Mouse (Mus musculus) adrenal gland, postnatal 4 days (tissue): ENCODE results near the gene Abhd12. TPM values are rescaled to one million over a fixed set of nuclear protein-coding genes. Genes with fewer than 3 reads are reported as not detected.
"Not testable (repeated sequence)": the region's sequence is repeated elsewhere in the genome, so short reads cannot be mapped to it uniquely, and the experiment has no call there.

Experiments
- DNase-seq, 2 experiments: peaks; one replicate each; pipeline ENCODE4 v3.0.0; 2021 to 2022; ENCODE audit warnings: low spot score in 2 of 2, mixed read lengths in 2 of 2
- total RNA-seq, 2 experiments: library from RNA; stranded (reverse); gene quantifications; 2 replicates each; pipeline ENCODE4 v1.2.3; 2021

Gene Abhd12
- total RNA-seq, 2 experiments from 2014 or later = 52.0 to 52.8 TPM

DNA sequence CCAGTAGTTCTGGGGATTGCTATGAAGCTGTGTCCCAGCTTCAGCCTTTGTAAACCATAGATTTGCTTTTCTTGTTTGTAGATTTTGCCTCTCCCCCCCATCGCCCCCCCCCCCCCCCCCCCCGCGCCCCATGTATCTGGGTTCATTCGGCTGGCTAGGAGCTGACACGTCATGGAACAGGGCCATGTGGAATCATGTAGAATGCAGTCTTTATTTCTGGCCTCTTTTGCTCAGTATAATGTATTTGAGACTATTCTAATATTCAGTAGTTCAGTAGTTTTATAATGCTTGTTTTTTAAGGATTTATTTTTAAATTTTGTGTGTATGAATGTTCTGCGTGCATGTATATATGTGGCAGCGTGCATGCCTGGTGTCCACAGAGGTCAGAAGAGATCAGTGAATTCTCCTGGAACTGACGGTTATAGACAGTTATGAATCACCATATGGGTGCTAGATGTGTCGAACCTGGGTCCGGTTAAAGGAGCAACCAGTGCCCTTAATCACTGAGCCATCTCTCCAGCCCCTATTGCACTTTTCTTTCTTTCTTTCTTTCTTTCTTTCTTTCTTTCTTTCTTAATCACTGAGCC, 5.8 kb upstream of the Abhd12 start:
- DNase-seq = no peak

DNA sequence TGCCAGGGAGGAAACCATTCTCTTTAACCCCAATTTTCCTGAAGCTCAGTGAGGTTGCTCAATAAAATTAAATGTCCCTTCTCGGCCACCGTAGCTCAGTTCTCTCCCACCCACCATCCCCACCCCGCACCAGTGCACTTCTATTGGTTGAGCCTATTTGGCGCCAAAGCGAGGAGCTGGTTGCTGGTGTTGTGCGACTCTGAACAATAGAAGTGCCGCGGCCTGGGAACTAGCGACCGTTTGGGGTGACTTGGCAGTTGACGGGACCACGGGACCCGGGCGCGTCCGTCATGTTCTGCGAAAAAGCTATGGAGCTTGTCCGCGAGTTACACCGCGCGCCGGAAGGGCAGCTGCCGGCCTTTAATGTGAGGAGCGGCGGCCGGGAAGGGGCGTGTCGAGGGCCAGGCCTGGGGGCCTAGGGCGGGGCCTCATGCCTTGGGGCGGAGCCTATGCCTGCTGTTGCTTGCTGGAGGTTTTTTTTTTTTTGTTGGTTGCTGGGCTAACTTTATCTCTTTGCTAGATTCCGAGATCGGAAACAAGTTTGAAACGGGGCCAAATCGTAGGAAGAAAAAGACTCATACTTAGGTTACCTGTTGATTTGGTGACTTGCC, 5.0 kb upstream of the Abhd12 start:
- DNase-seq = peak; percentile 75 to 90

DNA sequence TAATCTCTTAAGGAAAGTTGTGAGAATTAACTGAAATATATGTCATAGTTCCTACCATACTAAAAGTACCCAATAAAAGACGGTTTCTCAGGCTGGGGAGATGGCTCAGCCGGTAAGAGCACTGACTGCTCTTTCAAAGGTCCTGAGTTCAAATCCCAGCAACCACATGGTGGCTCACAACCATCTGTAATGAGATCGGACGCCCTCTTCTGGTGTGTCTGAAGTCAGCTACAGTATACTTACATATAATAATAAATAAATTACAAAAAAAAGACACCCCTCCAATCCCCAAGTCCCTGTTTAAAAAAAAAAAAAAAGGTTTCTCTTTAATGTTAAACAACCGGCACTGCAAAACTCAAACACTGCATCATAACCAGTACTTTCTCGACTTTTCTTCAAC, 4.3 kb upstream of the Abhd12 start:
- not testable (repeated sequence) for DNase-seq

DNA sequence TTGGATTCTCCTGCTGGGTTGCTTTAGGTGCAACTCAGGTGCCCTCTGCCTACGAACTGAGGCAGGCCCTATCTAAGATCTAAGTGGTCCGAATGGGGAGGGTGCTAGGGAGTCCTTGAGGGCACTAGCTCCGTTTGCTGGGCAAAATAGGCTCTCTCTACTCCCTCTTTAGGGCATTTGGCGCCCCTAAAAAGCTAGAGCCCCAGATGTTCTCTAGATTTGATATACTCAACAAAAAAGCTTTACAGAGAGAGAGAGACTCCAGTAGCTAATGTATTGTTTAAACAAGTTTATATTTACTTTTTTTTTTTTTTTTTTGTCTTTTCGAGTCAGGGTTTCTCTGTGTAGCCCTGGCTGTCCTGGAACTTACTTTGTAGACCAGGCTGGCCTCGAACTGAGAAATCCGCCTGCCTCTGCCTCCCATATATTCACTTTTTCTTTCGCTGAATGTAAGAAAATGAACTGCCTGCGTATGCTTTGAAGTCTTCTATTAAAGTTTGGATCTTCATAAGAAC, 452 bp upstream of the Abhd12 start, which contains the start of gene Gins1:
Gene Gins1, plus strand, starts transcription at position 465 of the 515 bp plus-strand sequence.
- DNase-seq = no peak

DNA sequence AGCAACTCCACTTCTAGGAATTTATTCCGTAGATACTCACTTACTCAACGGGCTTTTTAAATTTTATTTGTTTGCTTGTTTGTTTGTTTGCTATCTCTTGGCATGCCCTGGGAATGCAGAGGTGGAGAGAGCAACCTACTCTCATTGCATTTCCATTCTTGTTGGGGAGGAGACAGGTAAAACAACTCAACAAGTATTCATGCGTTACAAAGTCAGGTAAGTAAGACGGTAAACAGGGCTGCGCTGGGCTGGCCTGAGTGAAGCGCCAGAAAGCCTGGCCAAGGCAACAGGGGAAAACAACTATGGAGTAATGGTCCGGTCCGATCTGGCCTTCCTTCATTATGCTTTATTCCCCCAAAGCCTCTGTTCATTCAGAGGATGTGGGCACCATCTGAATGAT, 2.2 kb downstream of the Abhd12 start:
- no peak for DNase-seq

DNA sequence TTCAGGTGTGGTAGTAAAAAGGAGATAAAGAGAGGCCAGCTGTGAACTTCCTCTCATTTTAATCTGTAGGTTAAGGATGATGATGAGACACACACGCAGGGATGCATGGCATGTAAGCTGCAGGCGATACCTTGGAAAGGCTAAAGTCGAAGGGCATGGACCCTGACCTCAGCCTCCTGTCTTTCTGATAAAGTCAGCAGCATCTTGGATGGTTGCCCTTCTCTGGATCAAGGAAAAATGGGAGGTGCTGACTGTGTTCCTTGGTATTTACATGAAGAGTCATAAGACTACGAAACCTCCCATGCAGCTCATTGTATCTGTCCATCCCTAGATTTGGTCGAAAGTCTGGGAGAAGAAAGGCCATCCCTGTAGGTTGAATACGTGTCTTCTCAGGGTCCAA, 4.2 kb downstream of the Abhd12 start:
- no peak for DNase-seq

DNA sequence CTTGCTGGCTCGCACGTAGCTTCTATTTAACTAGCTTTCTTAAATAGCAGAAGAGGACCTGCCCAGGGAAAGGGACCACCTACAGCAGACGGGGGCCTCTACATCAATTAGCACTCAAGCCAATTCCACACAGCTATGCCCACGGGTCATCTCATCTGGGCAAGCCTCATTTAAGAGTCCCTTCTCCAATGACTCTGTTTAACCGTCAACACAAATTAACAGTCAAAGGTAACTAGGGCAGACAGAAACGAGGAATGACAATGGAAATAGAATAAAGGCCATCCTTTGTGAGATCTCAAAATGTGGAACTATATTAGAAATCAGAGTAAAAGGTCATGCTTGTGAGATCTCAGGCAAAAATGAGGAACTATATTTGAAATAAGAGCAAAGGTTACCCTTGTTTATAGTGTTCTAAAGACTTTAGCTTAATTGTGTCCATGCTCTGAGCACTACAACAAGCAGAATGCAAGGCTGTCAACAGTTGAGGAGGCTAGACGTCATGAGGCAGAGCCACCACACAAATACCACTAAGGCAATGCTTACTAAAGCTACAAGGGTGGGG, 8.8 kb downstream of the Abhd12 start:
- DNase-seq = no peak

DNA sequence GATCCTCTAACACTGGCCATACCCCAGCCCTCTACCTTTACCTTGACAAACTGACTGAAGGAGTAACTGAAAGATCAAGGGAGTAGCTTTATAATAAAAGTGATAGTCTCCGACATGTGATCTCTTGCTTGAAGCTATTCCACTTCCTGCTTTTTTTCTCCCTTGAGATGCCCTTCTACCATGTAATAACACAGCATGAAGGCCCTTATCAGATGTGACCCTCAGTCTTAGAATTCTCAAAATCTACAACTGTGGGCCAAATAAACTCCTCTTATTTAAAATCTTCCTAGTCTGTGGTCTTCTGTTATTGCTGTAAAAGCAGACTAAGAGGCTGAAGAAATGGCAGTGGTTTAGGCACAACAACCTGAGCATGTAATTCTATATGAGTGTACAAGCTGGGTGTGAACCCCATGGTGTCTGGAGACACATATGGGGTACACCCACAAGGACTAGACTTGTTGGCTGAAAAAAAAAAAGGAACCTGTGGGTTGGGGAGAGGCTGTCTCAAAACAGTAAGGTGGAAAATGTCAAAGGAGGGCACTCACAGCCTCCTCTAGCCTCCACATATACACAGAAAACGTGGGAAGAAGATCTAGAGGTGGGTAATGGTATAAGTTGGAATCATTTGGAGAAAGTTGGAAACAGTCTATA, 9.8 kb downstream of the Abhd12 start:
- no peak for DNase-seq

DNA sequence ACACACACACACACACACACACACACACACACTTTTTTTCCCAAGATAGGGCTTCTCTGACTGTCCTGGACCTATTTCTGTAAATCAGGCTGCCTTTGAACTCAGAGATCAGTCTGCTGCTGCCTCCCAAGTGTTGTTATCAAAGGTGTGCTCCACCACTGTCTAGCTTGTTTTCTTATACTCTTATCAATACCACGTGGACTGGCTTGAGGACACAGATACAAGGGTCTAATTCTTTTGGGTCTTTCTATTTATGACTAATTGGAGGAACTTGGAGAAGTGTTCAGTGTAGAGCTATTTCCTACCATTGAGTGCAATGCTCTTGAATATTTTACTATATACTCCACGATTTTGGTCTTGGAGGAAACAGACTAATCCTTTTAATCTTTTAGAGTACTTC, 17.2 kb downstream of the Abhd12 start:
- DNase-seq = no peak

DNA sequence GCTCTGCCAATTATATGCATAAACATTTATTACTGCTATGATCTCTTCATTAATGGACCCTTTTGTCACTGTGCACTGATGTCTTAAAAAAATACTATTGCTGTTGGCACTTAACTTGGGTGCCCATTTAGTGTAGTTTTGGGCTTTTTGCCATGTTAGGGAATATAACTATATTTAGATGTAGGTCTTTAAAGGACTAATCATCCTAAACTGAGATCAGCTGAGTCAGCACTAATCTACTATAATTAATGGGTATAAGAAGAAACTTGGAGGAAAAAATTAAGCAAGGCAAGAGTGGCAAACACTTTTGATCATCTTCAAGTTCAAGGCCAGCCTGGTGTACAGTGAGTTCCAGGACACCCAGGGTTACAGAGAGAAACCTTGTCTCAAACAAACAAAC, 18.2 kb downstream of the Abhd12 start:
- no peak for DNase-seq

DNA sequence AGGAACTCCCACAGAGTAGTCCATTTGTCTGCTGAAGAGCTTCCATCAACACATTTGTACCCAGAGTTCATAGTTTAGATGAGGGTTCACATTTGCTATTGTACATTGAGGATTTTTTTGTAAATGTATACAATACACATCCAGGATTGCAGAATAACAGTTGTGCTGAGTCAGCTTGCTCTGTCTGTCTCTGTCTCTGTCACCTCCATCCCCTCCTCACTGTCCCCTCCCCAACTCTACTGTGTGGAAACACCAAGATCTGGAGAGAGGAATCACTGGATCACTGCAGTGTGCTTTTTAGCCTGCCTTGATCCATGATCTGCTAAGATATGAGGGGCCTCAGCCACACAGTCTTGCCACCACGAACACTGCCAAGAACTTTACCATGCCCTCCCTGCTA, 18.7 kb downstream of the Abhd12 start:
- no peak for DNase-seq

DNA sequence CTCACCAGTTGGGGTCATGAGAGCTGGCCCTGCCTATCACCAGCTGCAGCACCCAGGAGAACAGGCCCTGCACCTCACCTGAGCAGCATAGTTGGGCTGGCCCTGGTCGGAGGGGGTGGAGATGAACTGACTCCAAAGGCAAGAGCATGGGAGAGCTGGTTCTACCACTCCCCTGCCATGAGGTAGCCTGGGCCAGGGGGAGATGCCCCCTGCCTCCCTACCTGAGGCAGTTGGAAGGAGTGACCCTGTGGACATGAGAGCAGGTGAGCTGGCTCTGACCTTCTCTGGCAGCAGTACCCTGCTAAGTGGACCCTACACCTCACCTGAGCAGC, 19.8 kb downstream of the Abhd12 start:
- no peak for DNase-seq

DNA sequence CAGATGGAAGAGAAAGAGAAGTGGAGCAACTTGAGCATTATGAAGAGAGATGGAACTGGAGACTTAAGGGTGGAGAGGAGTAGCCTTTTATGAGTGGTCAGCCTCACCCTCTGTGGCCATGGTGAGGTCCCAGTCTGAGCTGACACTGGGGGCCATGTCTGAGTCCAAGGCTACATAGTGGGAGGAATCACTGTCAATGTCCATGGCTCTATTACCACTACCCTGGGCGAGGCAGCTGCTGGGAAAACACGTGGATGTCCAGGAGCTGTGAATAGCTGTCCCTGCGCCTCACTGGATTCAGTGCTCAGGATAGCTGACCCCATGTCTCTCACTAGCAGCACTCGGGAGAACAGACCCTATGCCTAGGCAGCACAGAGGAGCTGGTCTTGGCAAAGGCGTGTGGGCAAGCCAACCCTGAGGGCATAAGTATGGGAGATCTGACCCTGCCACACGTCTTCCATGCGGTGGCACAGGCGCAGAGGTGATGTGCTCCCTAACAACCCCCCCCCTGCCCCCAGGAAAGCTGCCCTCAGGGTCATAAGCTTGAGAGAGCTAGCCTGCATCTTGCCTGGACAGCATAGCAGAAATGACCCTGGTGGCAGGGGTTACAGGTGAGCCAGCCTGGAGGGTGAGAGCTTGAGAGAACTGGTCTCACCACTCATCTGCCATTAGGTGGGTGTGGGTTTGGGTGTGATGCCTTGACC, 20.3 kb downstream of the Abhd12 start:
- DNase-seq = no peak

DNA sequence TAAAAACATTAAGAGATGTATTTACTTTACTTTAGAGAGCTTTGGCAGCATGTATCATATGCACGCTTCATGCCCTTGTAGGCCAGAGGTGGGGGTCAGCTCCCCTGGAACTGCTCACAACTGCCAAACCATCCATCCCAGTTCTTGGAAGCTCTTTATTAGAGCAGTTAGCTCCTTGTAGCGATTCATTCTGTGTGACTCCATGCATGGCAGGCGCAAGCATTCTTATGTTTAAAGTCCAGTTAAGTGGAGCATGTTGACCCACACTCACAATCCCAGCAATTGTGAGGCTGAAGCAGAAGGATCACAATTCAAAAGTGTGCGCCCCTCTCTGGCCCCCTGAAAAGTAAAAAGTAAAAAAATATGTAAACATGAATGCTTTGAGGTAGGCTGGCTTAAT, 27.0 kb downstream of the Abhd12 start:
- DNase-seq = no peak

DNA sequence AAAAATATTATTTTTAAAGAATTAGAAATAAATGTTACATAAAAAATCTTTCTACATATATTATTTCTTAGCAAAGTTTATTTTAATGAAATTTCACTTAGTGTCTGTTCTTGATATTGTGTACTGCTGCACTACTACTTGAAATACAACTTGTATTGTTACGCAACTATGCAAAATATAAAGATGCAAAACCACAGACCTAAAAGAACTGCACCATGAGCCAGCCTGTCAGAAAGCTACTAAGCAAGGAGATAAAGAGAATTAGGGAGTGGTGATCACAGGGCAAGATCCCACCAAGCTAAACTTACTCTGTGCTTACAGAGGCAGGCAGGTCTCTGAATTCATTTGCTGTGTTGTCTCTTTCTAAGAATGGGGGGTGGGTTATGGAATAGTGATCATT, 29.3 kb downstream of the Abhd12 start:
- no peak for DNase-seq

DNA sequence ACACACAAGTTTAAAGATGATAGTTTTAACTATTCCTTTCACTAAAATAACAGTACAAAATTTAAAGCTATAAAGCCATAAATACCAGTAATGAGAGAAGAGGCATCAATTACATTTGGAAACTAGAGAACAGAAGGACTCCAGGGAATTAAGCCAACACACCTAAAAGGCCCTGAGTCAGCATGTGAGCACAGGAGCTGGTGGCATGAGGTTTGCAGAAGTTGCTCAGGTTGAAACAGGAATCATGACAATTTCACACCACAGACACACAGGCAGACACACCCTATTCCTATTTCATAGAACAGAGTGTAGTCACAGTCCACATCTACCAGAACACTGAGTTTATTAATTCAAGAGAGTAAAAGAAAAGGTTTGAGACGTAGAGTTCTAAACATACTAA, 30.0 kb downstream of the Abhd12 start:
- DNase-seq = no peak

DNA sequence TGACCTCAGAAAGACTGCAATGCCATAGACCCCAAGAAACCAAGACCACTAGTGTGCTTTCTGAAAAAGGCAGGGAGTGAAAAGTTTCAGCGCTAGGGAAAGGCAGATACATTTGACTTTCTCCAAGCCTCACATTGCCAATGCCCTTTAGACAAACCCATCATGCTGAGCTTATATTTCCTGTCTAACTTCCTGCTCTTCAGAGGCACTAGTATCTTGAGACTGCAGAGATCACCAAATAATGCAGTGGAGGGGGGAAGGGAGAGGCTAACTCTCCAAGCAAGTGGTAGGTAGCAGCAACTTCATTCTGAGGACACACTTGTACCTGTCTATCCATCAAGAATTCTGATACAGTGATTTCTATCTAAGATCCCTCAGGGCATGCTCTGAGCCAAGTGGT, 35.1 kb downstream of the Abhd12 start:
- DNase-seq = no peak

DNA sequence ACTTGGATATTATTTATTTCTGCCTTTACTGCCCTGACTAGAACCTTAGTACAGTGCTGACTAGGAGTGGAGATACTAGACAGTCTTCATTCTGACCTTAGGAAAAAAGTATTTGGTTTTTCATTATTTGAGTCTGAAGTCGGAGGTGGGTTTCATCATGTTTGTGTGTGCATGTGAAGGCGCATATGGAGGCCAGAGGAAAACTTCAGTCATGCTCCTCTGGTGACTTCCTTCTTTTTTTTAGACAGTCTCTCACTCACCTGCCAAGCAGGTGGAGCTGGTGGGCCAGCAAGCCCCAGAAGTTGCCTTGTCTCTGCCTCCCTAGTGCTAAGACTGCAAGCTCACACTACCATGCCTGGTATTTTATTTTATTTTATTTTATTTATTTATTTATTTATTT, 37.5 kb downstream of the Abhd12 start:
- no peak for DNase-seq

DNA sequence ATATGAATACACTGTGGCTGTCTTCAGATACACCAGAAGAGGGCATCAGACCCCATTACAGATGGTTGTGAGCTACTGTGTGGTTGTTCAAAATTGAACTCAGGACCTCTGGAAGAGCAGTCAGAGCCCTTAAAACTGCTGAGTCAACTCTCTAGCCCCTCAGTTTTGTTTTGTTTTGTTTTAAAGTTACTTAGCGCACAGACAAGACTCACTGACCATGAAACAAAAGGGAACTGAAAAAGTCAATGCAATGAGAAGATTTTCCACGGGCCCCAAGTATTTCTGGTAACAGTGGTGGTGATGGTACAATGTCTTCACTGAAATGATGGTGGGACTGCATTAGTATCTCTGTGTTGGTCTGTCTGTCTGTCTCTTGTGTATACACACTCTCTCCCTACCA, 43.4 kb downstream of the Abhd12 start:
- DNase-seq = no peak

DNA sequence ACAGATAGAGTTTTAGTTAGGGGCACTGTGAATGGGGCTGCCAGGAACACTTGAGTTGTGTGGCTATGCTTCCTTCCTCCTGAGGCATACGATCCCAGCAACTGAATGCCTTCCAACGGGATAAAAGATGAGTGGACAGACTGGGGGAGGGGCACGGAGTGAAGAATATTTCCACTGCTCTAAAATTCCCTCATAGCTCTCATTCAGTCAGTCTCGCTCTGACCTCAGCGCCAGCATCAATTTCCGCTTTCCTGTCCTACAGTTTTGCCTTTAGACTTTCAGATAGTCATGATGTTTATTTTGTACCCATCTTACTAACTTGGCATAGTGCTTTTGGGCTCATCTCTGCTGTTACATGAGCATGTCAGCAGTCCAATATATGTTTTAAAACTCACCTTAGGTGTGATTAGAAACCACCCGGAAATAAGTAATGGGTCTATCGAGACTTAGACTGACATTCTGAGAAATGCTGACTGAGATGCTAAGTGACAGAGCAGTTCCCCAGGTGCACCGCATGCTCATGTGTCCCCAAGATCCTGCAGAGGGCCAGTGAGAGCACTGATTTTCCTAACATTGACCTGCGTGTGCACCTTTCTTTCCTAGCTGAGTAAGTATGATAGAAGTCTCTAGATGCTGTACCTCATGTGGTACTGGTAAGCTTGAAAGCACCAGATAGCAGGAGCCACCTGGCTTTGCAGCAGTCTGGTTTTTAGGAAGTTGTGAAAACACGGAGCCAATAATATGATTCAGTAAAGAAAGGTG, 44.7 kb downstream of the Abhd12 start:
- no peak for DNase-seq
